Mouse (Mus musculus): Measurements from ENCODE around the gene Msrb1.

GRCm38 (mm10) chr17:24701251-24701650 is 35.2 kb upstream of the Msrb1 start:
- TF ChIP-seq CHD2 (IDR thresholded peaks at IDR 0.05; ENCODE audit: low read depth, low read length) (no peak), ZNF384 (IDR thresholded peaks at IDR 0.05; ENCODE audit: low read depth, low read length) (no peak)
